Mouse (Mus musculus) layer of hippocampus, adult 2 months (tissue): Measurements from ENCODE around the gene Scamp3. TPM values are rescaled to one million over a fixed set of nuclear protein-coding genes. Genes with fewer than 3 reads are reported as not detected.
A peak's percentile ranks its signal among the peaks of the same experiment; 100 is the strongest.

ENCODE experiments used
- DNase-seq, 2 experiments: peaks; one replicate each; pipeline ENCODE4 v3.0.0; 2022; ENCODE audit warnings: low spot score in 2 of 2
- H3K27ac ChIP-seq: fragments of 200-600 bp; 2 replicates; pipeline ENCODE4 v1.8.1; 2022
- H3K4me3 ChIP-seq: fragments of 200-600 bp; 2 replicates; pipeline ENCODE4 v1.8.1; 2022; ENCODE audit warnings: mild to moderate bottlenecking
- CTCF ChIP-seq: fragments of 200-600 bp; conservative IDR thresholded peaks from 2 replicates; pipeline ENCODE4 v1.8.1; 2022; ENCODE audit warnings: antibody characterized with exemption, mild to moderate bottlenecking, moderate library complexity
- total RNA-seq, 2 experiments: library from RNA; stranded (reverse); gene quantifications; 2 replicates each; pipeline ENCODE4 v1.2.3; 2021

The Scamp3 gene
- total RNA-seq, 2 experiments from 2014 or later, result 67.1 to 69.0 TPM

GRCm38 (mm10) chr3:89166945-89167344, 10.3 kb upstream of the Scamp3 start:
- Histone ChIP-seq H3K27ac (no peak overlapping the region), H3K4me3 (no peak overlapping the region)
- DNase-seq, result no peak
- TF ChIP-seq CTCF, result no peak

DNA sequence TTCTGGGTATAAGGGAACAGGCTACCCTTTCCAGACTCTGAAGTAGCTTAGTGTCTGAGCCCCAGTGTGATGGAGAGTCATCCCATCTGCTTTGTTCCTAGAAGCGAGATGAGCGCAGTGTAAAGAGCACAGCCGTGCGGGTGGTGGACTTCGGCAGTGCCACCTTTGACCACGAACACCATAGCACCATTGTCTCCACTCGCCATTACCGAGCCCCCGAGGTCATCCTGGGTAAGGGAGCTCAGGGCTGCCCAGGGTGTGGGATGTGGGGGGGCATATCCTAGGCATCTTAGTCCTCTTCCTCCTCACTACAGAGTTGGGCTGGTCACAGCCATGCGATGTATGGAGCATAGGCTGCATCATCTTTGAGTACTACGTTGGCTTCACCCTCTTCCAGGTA, 2.4 kb upstream of the Scamp3 start:
- H3K27ac ChIP-seq, result no peak overlapping the region
- H3K4me3 ChIP-seq, result no peak overlapping the region
- TF ChIP-seq CTCF, result no peak
- no peak for DNase-seq

GRCm38 (mm10) chr3:89175544-89175943, 1.7 kb upstream of the Scamp3 start:
- Histone ChIP-seq H3K4me3 (no peak overlapping the region), H3K27ac (no peak overlapping the region)
- TF ChIP-seq CTCF, result no peak
- no peak for DNase-seq

GRCm38 (mm10) chr3:89176421-89176820, 852 bp upstream of the Scamp3 start:
- Histone ChIP-seq H3K27ac (no peak overlapping the region), H3K4me3 (no peak overlapping the region)
- DNase-seq, result no peak
- no peak for TF ChIP-seq CTCF

DNA sequence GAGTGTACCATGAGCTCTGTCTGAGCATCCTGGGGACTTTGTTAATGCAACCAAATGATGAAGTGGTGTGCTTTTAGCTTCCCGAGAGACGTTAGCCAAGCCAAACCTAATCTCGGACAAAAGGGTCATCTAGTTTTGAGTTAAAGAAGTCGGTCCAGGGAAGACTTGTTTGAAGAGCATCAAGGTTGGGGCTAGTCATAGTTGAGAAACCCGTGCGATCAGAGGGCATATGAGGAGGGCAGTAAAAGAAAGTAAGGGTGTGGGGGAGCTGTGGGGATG, 773 bp downstream of the Scamp3 start:
- Histone ChIP-seq H3K27ac (peak overlapping the region; percentile 87), H3K4me3 (peak overlapping the region; percentile 97)
- DNase-seq, result no peak
- no peak for TF ChIP-seq CTCF

DNA sequence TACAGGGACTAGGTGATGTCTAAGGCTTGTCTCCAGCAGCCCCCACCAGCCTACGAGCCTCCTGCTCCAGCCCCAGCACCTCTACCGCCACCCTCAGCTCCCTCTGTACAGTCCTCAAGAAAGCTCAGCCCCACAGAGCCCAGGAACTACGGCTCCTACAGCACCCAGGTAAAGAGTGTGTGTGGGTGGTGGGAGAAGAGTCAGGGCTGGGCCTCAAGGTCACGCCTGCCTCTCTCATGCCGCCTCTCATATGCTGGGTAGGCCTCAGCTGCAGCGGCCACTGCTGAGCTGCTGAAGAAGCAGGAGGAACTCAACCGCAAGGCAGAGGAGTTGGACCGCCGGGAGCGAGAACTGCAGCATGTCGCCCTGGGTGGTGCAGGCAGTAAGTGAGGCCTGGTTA, 1.8 kb downstream of the Scamp3 start:
- DNase-seq, result no peak
- no peak overlapping the region for H3K27ac ChIP-seq
- no peak for TF ChIP-seq CTCF
- H3K4me3 ChIP-seq, result no peak overlapping the region

- TF ChIP-seq CTCF, result no peak
- H3K4me3 ChIP-seq, result no peak overlapping the region
- H3K27ac ChIP-seq, result peak overlapping the region; percentile 98; the same call in 1 of the 2 replicates
- no peak for DNase-seq
Measured at GRCm38 (mm10) chr3:89181749-89182500, 4.7 kb downstream of the Scamp3 start.

- no peak for TF ChIP-seq CTCF
- Histone ChIP-seq H3K27ac (peak overlapping the region; percentile 98), H3K4me3 (peak overlapping the region; percentile 88; the same call in 1 of the 2 replicates)
- no peak for DNase-seq
Measured at GRCm38 (mm10) chr3:89182531-89183057, 5.3 kb downstream of the Scamp3 start.

GRCm38 (mm10) chr3:89183058-89183958, 6.0 kb downstream of the Scamp3 start, which contains the start of gene Fam189b:
Fam189b (plus strand) TSS chr3:89183143.
- peak; percentile 27 for TF ChIP-seq CTCF
- Histone ChIP-seq H3K27ac (peak within 1 kb of the TSS; percentile 98), H3K4me3 (peak within 1 kb of the TSS; percentile 88)
- peak; percentile 91 to 95 for DNase-seq

DNA sequence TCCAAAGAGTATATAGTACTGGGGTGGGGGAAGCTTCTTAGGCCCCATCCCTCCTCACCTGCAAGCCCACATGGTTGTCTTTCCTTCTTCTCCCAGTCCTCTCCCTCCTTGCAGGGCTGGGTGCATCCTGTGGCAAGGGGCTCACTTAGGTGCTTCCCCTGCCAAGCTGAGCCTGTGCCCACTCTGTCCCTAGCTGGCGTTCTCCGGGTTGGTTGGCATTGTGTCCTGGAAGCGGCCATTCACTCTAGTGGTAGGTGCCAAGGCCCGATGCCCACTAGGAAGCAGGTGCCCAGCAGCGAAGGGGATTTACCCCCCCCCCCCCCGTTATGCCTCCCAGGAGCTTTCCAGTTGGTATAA, 6.7 kb downstream of the Scamp3 start:
- H3K27ac ChIP-seq, result peak overlapping the region; percentile 98
- TF ChIP-seq CTCF, result no peak
- DNase-seq, result no peak
- H3K4me3 ChIP-seq, result peak overlapping the region; percentile 88

DNA sequence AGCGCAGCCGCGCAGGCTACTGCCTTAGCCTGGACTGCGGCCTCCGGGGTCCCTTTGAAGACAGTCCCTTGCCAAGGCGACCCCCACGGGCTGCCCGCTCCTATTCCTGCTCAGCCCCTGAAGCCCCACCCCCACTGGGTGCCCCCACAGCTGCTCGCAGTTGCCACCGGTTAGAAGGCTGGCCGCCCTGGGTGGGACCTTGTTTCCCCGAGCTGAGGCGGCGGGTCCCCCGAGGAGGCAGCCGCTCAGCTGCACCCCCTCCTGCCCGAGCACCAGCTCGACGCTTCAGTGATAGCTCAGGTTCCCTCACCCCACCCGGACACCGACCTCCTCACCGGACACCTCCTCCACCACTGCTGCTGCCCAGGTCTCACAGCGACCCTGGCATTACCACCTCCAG, 9.9 kb downstream of the Scamp3 start:
- H3K27ac ChIP-seq, result no peak overlapping the region
- TF ChIP-seq CTCF, result no peak
- H3K4me3 ChIP-seq, result no peak overlapping the region
- DNase-seq, result no peak

DNA sequence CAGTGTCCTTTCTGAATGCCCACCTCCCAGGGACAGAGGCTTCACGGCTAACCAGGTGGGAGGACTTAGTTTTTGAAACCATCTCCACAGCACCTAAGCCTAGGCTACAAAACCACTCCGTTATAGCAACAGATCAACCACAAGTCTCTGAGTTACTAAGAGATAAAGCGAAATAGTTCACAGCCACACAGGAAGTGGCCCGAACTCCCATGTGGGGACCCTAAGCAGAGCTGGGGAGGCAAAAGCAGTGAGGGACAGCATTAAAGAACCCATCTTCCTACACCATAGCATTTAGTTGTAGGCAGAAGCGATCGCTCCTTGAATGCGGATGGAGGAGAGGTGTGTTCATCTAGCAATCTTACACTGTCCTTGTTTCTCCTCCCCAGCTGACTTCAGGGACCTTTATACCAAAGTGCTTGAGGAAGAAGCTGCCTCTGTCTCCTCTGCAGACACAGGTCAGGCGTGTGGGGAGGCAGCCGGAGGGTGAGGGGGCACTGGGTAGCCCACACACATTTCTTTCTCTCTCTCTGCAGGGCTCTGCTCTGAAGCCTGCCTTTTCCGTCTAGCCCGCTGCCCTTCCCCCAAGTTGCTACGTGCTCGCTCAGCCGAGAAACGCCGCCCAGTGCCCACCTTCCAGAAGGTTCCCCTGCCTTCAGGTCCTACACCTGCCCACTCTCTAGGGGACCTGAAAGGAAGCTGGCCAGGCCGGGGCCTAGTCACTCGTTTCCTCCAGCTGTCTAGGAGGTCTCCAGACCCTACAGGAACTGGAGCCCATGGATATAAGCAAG, 10.6 kb downstream of the Scamp3 start:
- no peak for TF ChIP-seq CTCF
- no peak for DNase-seq
- H3K27ac ChIP-seq, result no peak overlapping the region
- H3K4me3 ChIP-seq, result no peak overlapping the region

- Histone ChIP-seq H3K27ac (no peak overlapping the region), H3K4me3 (no peak overlapping the region)
- no peak for TF ChIP-seq CTCF
- DNase-seq, result no peak
Measured at GRCm38 (mm10) chr3:89188478-89188875, 11.2 kb downstream of the Scamp3 start.
